Mouse (Mus musculus): ENCODE data around the gene Coq4.
"Not testable (repeated sequence)": the region's sequence is repeated elsewhere in the genome, so short reads cannot be mapped to it uniquely, and the experiment has no call there.

Coq4 gene

DNA sequence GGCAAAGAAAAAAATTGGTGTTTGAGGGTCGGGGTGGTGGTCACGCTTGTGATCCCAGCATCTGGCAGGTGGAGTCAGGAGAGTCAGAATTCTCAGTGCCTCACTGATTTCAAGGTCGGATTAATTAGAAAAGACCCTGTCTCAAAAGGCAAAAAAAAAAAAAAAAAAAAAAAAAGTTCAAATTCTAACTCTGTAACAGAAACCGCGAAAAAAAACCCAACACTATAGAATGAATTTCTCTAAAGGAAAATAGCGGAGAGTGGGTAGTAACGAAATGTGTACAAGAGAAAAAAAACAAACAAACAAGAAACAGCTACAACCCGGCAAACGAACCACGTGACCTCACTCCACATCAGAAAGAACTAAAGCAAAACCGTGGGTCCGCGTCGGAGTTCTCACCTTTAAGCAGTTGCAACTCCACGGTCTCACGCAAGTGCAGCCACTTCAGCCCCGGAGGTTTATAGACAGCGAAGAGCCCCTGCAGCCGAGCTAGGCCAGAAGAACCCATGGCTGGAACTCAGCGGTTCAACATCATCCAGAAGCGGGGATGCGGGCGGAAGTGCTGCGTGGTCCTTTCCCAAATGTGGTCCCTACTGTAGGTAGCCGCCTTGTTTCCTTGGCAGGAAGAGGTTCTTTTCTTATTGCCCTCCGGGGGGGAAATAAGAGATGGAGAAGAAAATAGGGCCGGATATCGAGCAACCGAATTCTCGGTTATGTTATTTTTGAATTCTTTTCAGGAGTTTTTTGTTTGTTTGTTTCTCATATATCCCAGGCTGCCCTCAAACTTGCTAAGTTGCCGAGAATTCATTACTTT lies at the start of gene Coq4:
TSS of gene Coq4 (plus strand) at position 390 of the 814 bp plus-strand sequence.
- DNase-seq: peak; percentile 95

DNA sequence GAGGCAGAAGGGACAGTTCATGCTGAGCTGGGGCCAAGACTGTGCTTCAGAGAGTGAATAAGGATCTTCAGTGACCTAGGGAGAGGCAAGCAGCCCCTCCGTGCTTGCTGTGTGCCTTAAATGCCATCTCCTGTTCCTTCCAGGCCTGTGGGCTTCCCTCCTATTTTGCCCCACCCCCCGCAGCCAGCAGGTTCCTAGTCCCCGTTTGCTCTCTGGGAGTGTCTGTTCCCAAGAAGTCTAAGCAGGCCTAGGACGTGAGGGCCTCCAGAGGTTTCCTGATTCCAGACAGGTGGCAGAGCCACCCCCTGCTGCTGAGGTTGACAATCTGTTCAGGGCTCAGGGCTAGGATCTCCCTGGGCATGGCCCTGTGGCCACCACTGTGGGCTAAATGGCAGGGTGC lies 48.5 kb upstream of the Coq4 start:
- no peak for DNase-seq

DNA sequence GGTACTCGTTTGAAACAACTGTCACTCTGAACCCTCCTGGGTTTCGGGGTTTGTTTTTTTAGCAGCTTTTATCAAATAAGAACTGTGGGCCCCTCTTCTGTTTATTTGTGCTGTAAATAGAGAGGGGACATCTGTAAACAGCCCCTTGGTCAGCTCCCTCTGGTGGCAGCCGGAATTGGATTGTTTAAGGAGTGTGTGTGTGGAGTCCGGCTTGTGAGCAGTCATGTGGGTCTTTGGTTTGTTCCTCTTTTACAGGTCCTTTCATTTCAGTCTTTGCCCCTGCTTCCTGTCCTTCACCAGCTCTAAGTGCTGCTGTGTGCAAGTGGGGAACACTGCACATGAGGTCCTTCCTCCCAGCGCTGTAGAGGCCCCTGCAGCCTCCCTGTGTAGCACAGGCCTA lies 47.9 kb upstream of the Coq4 start:
- DNase-seq: no peak

DNA sequence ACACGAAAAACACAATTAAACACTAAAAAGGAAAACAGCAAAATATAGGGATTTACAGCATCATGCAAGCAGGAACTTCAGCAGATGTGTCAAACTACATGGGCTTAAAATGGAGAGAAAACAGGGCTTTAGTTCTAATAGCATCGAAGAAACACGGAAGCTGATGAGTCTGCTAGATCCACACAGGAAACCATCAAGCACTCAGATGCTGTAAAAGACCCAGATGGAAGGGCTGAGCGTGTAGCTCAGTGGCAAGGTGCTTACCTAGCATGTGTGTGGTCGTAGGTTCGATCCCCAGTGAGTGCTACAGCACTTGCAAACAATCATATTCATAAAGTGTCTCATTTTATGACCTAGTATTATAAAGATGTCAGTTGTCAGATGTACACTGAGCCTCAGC lies 46.1 kb upstream of the Coq4 start:
- no peak for DNase-seq

DNA sequence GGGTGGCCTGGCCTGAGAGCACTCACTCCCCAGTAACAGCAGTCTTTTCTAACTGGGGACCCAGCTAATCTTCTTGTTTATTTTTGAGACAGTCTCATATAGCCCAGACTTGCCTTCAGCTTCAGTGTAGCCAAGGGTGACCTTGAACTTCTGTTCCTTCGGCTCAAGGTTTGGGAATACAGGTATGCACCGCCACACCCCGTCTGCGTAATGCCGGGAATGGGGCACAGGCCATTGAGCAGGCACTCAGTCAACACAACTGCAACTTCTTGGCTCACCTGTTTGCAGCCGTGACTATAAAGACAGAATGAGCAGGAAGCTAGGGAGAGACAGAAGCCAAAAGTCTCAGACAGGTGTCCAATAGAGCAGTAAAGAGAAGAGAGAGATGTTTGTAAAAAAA lies 43.0 kb upstream of the Coq4 start:
- DNase-seq: no peak

DNA sequence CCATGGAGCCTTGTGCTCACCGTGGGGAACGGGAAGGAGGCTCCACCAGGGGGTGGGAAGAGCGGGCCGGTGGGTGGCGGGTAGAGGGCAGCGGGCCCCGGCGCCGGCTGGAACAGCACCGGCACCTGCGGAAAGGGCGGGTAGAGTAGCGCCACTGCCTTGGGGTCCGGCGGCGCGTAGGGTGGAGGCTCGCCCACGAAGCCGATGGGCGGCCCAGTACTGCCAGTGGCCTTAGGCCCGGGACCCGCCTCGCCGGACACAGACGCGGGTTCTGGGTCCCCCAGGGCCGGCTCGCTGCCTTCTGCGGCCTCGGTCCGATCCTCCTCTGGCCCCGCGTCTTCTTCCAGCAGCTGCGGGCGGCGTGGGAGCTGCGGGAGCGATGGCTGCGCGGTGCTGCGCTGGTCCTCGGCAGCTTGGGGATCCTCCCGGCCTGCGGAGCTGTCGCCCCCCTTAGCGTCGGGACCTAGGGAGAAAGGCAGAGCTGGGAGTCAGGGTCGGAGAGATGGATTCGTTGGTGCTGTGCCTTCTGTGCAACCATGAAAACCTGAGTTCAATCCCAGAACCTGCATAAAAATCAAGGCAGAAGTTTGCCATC lies 40.0 kb upstream of the Coq4 start:
- DNase-seq: no peak

DNA sequence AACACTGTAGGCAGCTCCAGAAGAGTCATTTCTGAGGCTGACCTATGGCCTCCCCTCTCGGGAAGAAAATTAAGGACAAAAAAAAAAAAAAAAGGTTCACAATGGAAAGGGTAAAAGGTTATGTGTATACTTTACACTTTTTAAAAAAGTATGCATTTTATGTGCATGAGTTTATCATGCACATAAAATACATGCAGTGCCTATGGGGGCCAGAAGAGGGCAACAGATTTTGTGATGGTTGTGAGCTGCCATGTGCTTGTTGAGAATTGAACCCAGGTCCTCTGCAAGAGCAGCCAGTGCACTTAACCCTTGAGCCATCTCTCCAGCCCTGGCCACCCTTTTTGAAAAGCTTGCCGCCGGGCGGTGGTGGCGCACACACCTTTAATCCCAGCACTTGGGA lies 39.4 kb upstream of the Coq4 start:
- no peak for DNase-seq

DNA sequence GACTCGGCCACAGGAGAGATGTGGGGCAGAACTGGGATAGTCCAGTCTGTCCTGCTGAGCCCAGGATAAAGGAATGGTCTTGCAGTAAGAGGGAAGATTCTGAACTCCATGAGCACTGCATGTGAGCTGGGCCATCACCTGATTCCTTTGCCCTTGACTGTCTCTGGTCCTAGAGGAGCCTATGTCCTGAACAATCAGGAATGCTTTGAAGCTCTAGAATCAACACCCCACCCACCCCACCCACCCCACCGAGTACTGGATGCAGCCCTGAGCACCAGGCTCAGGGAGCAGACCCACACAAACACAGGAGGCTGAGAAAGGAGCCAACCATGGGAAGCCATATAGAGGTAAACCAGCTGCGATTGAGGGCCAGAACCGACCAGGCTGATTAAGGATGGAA lies 38.8 kb upstream of the Coq4 start:
- no peak for DNase-seq

DNA sequence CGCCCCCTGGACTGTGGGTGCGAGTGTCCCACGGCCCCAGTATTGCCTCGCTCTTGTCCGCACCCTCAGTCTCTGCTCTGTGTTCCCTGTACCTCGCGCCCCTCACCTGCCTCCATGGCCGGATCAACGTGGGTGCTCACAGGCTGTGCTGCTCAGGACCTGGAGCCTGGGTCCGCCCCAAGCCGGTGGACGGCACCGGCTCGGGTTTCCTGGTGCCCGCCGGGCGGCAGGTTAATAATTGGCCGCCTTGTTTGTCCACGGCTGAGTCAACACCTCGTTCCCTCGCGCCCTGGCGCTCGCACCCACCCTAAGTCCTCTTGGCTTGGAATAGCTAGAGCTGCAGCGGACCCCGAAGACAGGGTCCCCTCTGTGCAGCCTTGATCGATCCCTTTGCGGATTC lies 35.8 kb upstream of the Coq4 start, which contains the start of gene Gm13420:
TSS of gene Gm13420 (minus strand) at position 189 of the 400 bp plus-strand sequence.
- no peak for DNase-seq

DNA sequence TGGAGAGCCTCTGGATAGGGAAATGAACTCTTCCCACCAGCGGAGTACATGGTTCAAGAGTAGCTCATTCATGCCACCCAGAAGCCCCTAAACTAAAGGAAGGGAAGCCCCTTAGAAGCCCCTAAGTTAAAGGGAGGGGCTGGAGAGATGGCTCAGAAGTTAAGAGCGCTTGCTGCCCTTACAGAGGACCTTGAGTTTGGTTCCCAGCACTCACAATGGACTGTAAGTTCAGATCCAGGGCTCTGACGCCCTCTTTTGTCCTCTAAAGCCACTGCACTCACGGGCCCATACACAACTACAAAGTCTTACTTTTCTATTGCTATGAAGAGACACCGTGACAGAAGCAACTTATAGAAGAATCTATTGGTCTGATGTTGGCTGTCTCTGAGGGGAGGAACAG lies 34.9 kb upstream of the Coq4 start:
- no peak for DNase-seq

DNA sequence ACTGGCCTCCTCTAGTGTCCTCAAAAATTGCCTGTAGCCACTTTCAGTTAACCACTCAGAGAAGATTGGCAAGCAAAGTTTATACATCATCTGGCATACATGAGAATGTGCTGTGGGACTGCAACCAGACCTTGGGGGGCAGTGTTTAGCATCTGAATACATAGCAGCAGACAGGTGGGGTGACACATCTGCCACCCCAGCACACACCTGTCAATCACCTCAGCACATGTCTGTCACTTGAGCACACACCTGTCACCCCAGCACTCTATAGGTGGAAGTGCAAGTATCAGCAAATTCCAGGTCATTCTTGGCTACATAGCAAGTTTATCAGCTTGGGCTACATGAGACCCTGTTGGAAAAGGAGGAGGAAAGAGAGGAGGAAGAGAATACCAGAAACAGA lies 31.6 kb upstream of the Coq4 start:
- no peak for DNase-seq

DNA sequence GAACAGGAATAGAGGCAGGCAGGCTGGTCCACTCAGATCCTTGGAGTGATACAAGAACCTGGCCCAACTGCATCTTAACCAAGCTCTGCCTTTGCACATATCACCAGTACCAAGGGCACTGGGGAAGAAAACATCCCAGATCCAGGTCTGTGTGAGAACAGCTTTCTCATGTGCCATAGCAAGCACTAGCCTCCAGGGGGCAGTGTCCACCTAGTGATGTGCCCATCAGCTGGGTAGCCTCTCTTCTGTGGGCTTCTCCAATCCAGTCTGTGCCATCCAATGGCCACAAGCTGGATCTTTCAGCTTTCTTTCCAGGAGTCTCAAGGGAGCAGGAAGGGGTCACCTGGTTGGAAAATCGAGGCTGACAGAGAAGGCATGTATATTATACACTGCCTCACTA lies 22.5 kb upstream of the Coq4 start:
- DNase-seq: peak; percentile 37

DNA sequence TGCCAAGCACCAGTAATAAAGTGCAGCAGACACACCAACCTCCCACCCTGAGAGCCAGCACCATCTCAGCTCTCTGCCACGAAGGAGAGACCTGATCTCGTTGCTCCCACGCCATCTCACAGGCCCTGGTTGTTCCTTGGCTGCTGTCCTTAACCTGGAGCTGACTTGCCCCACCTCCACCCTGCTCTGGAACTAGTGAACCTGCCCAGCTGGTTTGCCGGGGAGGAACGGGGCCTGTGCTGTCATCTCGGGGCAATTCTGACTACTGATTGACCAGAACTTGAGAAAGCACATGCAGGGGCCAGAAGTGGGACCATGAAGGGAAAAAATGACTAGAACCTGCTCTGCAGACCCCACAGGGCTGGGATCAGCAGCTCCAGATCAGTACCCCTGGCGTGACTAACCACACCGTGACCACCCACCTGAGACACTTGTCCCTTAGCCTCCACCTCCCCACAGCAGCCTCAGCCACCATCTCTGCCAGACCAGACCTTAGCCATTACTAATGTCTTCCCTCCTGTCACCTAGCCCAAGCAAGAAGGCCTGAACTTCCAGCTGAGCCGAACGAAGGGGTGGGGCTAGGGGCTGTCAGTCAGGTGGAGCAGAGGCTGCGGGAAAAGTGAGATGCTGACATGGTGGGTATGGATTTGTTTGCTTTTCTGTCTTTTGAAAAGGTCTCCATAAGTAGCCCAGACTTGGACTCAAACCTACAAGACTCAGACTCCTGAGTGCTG lies 19.1 kb upstream of the Coq4 start:
- no peak for DNase-seq

DNA sequence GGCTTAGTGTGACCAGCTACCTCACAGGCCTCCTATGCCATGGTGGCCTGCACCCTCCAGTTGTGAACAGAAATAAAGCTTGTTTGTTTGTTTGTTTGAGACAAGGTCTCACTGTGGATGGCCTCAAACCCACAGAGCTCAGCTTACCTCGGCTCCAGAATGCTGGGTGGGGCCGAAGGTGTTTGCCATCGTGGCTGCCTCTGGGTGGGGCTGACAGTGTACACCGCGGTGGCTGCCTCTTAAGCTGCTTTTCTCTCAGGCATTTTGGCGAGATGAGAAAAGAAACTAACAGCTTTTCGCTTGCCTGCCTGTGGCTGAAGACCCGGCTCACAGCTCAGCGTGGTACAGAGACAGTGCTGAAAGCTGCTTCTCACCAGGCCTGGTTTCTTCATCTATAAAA lies 18.4 kb upstream of the Coq4 start:
- DNase-seq: no peak

DNA sequence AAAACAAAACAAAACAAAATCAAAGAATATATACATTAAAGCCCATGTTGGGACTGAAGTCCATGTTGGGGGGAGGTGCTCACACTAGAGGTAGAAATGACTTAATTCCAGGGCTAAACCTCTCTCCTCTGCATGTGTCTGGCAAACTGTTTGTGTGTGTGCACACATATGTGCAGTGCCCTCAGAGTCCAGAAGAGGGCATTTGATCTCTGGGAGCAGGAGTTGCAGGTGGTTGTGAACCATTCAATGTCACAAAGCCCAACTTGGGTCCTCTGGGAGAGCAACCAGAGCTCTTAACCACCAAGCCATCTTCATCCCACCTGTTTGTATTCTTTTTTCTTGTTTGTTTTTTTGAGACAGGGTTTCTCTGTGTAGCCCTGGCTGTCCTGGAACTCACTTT lies 17.1 kb upstream of the Coq4 start:
- DNase-seq: no peak

DNA sequence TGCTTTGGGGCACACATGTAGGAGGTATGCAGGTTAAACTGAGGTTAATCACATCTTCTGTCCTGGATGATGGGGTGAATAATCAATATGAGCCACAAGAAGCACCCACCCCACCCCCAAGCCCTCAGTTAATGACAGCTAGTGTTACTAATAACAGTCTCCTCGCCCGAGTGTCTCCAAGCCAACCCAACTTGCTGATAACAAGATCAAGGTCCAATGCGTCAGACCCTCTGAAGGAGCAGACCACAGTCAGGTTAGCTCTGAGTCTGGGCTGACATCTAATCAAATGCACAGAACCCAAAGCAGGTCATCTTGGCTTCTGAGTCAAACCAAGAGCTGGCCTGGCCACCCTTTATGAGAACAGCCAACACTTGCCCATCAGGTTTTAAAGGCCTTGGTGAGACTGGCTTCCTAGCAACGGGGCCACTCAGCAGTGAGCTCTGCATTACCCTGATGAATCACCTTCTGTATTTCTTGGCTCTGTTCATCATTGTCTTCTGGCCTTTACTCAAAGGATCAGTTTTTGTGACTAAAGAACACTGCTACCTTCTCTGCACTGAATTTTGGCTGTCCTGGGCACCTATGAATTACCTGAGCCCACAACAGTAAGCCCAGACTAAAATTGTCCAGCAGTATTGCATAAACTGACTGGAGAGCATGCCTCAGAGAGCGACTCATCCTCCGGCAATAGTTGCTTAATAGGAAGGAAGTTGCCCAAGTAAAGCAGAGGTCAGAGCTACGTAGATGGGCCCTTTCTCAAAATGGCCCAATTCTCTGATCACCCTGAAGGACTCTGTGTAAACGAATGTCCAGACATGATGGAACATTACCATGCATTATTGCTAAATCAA lies 15.5 kb upstream of the Coq4 start:
- no peak for DNase-seq

DNA sequence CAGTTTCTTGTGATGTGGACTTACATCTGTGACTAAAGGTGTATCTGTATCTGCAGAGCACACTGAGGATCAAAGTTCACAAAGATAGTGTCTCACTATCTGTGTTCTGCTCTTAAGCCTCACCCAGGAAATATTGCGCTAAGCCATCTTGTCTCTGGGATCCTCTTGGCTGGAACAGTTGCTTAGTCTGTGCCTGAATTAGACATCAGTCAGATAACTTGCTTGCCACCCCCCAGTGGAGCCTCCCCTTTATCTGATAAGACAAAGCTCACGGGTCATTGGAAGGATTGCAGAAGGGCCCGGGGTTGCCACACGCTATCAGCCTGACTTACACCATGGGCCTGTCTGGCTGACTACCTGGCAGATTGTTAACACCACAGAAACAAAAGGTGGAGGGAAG lies 14.0 kb upstream of the Coq4 start:
- no peak for DNase-seq

DNA sequence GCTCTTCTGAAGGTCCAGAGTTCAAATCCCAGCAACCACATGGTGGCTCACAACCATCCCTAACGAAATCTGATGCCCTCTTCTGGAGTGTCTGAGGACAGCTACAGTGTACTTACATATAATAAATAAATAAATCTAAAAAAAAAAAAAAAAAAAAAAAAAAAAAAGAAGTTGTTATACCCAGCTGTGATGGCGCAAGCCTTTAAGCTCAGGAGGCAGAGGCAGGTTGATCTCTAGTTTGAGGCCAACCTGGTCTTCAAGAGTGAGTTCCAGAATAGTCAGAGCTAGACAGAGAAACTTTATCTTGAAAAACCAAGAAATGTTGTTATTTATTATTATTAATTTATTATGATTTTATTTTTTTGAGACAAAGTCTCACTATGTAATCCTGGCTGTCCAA lies 6.0 kb upstream of the Coq4 start:
- not testable (repeated sequence) for DNase-seq

DNA sequence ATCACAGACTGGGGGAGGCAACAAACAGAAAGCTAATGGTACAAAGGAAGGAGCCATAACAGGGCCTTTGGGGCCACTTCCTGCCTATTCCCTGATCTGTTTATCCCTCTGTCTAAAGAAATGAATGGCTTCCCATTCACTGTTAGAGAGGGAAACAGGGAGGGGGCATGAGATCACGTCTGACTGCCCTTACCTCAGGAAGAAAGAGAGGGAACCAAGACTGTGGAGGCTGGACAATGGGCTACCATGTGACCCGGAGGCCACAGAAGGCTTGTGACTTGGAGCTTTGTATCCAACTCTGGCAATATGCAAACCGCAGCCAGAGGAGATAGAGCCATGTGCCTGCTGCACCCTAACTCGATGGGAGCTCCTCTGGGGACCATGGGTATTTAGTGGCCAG lies 3.0 kb upstream of the Coq4 start:
- DNase-seq: no peak

DNA sequence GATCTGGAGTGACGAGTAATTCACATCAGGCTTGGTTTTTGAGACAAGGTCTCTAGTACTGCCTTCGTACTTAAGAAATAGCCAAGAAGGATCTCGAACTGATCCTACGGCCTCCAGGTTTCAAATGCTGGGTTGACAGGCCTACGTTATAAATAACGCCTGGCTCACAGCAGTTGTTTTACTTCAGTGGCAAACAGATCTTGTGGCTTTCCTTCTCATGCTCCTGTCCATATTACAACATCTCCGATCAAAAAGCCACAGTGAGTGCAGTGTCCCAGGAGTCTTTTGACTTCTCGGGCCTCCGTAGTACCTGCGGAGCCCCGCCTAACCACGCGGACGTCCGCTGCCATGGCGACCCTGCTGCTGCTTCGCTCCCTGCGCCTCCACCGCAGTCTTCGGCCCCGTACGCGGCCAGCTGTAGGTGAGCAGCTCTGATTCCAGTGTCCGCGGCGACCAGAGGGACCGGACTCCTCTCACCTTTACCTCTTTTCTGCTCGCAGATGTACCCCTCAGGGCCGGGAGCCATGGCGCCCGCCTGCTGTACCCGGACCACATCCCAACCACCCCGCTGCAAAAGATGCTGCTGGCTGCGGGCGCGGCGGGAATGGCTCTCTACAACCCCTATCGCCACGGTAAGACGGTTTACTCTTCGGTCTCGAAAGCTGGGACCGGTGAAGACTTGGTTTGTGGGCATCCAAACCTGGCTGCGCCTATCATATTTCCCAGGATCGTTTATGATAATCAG lies 816 bp downstream of the Coq4 start, which contains the start of gene Trub2:
TSS of gene Trub2 (minus strand) at position 566 of the 745 bp plus-strand sequence.
- DNase-seq: peak; percentile 93

DNA sequence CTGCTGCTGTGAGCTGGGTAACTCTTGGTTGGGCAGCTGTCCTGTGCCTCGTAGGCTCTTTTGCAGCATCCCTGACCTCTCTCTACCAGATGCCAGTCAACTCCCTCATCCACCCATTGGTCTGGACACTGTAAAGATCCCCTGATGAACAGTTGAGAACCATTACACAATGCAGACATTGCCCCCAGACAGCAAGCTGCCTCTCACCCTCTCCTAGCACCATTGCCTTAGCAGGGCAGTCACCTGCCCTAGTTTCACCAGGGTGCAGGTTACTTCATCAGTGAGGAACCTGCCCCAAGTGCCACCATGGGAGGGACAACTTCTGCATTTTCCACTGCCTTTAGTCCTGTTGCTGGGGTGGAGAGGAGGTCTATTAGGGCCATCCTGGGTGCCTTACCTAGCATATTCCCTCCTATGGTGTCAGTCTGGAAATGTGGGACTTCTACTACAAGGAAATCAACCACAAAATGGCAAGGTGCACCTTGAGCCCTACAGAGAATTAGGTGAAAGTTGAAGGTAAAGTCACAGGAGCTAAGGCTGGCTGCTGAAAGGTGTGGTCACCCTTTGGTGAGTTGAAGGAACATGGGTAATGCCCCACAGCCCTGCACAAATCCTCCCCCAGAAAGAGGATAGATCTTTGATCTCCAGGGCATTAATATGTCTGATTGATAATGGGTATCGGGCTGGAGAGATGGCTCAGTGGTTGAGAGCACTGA lies 5.6 kb downstream of the Coq4 start:
- DNase-seq: no peak
